Mouse (Mus musculus) forebrain, postnatal 0 days (tissue): ENCODE measurements around the gene Supt6. TPM values are rescaled to one million over a fixed set of nuclear protein-coding genes. Genes with fewer than 3 reads are reported as not detected.

Source experiments
- ATAC-seq: fragments of 200-750 bp; cut with Nextera tagmentation; 2 replicates; pipeline ENCODE4 v1.8.0; 2017; ENCODE audit warnings: mild to moderate bottlenecking, moderate library complexity
- DNase-seq: peaks from one replicate; pipeline ENCODE4 v3.0.0-alpha.2; 2015
- H3K27ac ChIP-seq: fragments of 300-500 bp; sonication (generic); 2 replicates; pipeline ENCODE4 v1.5.1; 2014; ENCODE audit warnings: low read depth, mild to moderate bottlenecking, antibody characterized with exemption, low read length, moderate library complexity, mixed read lengths
- H3K27me3 ChIP-seq: fragments of 300-500 bp; sonication (generic); 2 replicates; pipeline ENCODE4 v1.6.1; 2014; ENCODE audit warnings: mild to moderate bottlenecking, low read length, mixed read lengths; ENCODE audit not compliant: insufficient read depth
- H3K36me3 ChIP-seq: fragments of 300-500 bp; sonication (generic); 2 replicates; pipeline ENCODE4 v1.6.1; 2014; ENCODE audit warnings: mild to moderate bottlenecking, moderate library complexity; ENCODE audit not compliant: insufficient read depth
- H3K4me1 ChIP-seq: fragments of 300-500 bp; sonication (generic); 2 replicates; pipeline ENCODE4 v1.6.1; 2014; ENCODE audit warnings: antibody characterized with exemption; ENCODE audit not compliant: insufficient read depth
- H3K4me2 ChIP-seq: fragments of 300-500 bp; sonication (generic); 2 replicates; pipeline ENCODE4 v1.6.1; 2014; ENCODE audit warnings: low read depth, mild to moderate bottlenecking, moderate library complexity
- H3K4me3 ChIP-seq: fragments of 300-500 bp; sonication (generic); 2 replicates; pipeline ENCODE4 v1.5.1; 2014; ENCODE audit warnings: low read depth, low read length, mixed read lengths
- H3K9ac ChIP-seq: fragments of 300-500 bp; sonication (generic); 2 replicates; pipeline ENCODE4 v1.6.1; 2014; ENCODE audit warnings: mild to moderate bottlenecking
- H3K9me3 ChIP-seq: fragments of 300-500 bp; sonication (generic); 2 replicates; pipeline ENCODE4 v1.6.1; 2016; ENCODE audit warnings: low read length
- CTCF ChIP-seq: sonication (generic); IDR thresholded peaks from 2 replicates; pipeline ENCODE4 v1.5.1; 2016; ENCODE audit warnings: antibody characterized with exemption, control low read depth, low read depth
- WGBS: fragments of 180-500 bp; shearing (Covaris S2); extraction: QIAGEN DNeasy Blood & Tissue Kit; methylation state at CpG from one replicate; pipeline ENCODE4 v1.1.7; 2014; 5-methylcytosine and 5-hydroxymethylcytosine counted together
- polyA plus RNA-seq: library from polyadenylated mRNA; unstranded; fragments of >200 nt; fragmentation: Nextera tagmentation; extraction: Ambion mirVana; gene quantifications from 2 replicates; pipeline ENCODE4 v1.2.1, GENCODE M21; 2015
- total RNA-seq: library from RNA; depleted of rRNA; stranded (reverse); fragments of >200 nt; gene quantifications from 2 replicates; pipeline ENCODE4 v1.2.3, GENCODE M21; 2014

The Supt6 gene
- total and polyA plus RNA-seq, 2 experiments from 2014 or later, result 21.6 to 44.1 TPM

GRCm38 (mm10) chr11:78172034-78172747 lies 73.6 kb downstream of the Supt6 start:
- no peak for DNase-seq
- ATAC-seq, result peak; percentile 22; the same call in 1 of the 2 replicates
- H3K9me3 ChIP-seq, result no peaks in the 10 kb centered on the region
- no peaks in the 10 kb centered on the region for H3K36me3 ChIP-seq
- H3K4me2 ChIP-seq, result no peak overlapping the region
- H3K27ac ChIP-seq, result no peak overlapping the region
- 83% methylated on average over 16 of the region's 16 CpGs for WGBS
- no peak overlapping the region for H3K4me3 ChIP-seq
- no peak overlapping the region for H3K9ac ChIP-seq
- H3K27me3 ChIP-seq, result no peaks in the 10 kb centered on the region
- peak; percentile 49 for TF ChIP-seq CTCF
- H3K4me1 ChIP-seq, result peaks cover 5% of the 10 kb centered on the region; the same call in 1 of the 2 replicates

GRCm38 (mm10) chr11:78171328-78171727 lies 74.5 kb downstream of the Supt6 start:
- no peak for DNase-seq
- Histone ChIP-seq H3K9me3 (no peaks in the 10 kb centered on the region), H3K4me2 (no peak overlapping the region), H3K4me3 (no peak overlapping the region), H3K27me3 (no peaks in the 10 kb centered on the region), H3K36me3 (no peaks in the 10 kb centered on the region), H3K9ac (no peak overlapping the region), H3K27ac (no peak overlapping the region), H3K4me1 (no peaks in the 10 kb centered on the region; the same call in 1 of the 2 replicates)
- peak; percentile 20 for TF ChIP-seq CTCF
- no peak for ATAC-seq
- 72% methylated on average over 4 of the region's 4 CpGs for WGBS

- Histone ChIP-seq H3K9me3 (no peaks in the 10 kb centered on the region), H3K27ac (no peak overlapping the region), H3K27me3 (no peaks in the 10 kb centered on the region), H3K4me2 (no peak overlapping the region), H3K4me1 (peaks cover 6% of the 10 kb centered on the region), H3K4me3 (no peak overlapping the region), H3K9ac (no peak overlapping the region), H3K36me3 (no peaks in the 10 kb centered on the region)
- TF ChIP-seq CTCF, result no peak
- DNase-seq (no peak), ATAC-seq (no peak)
- WGBS, result 95% methylated on average over 15 of the region's 15 CpGs
Measured at GRCm38 (mm10) chr11:78170306-78170705, 75.5 kb downstream of the Supt6 start.

- H3K4me3 ChIP-seq, result no peak overlapping the region
- no peak for TF ChIP-seq CTCF
- no peak overlapping the region for H3K27ac ChIP-seq
- ATAC-seq, result no peak
- no peaks in the 10 kb centered on the region for H3K9me3 ChIP-seq
- H3K4me1 ChIP-seq, result peaks cover 6% of the 10 kb centered on the region
- 61% methylated on average over 19 of the region's 19 CpGs for WGBS
- H3K36me3 ChIP-seq, result no peaks in the 10 kb centered on the region
- H3K27me3 ChIP-seq, result no peaks in the 10 kb centered on the region
- H3K9ac ChIP-seq, result no peak overlapping the region
- no peak for DNase-seq
- H3K4me2 ChIP-seq, result no peak overlapping the region
Measured at GRCm38 (mm10) chr11:78168541-78169468, 77.0 kb downstream of the Supt6 start.

- no peaks in the 10 kb centered on the region for H3K9me3 ChIP-seq
- WGBS, result 89% methylated on average over 14 of the region's 14 CpGs
- no peak for ATAC-seq
Measured at GRCm38 (mm10) chr11:78167257-78167959, 78.4 kb downstream of the Supt6 start.

GRCm38 (mm10) chr11:78166640-78167039 lies 79.1 kb downstream of the Supt6 start:
- Histone ChIP-seq H3K4me3 (no peak overlapping the region), H3K36me3 (0 out of 2 replicates have a peak, but pooled peaks cover 4% of the 10 kb centered on the region), H3K9me3 (no peaks in the 10 kb centered on the region), H3K27ac (no peak overlapping the region), H3K4me1 (peaks cover 13% of the 10 kb centered on the region), H3K4me2 (no peak overlapping the region), H3K27me3 (no peaks in the 10 kb centered on the region), H3K9ac (no peak overlapping the region)
- no peak for DNase-seq
- no peak for ATAC-seq
- 83% methylated on average over 6 of the region's 6 CpGs for WGBS
- TF ChIP-seq CTCF, result no peak

More at GRCm38 (mm10) chr11:78167257-78167959, 78.4 kb downstream of the Supt6 start:
- Histone ChIP-seq H3K36me3 (no peaks in the 10 kb centered on the region), H3K4me3 (no peak overlapping the region), H3K9ac (no peak overlapping the region), H3K4me1 (peaks cover 13% of the 10 kb centered on the region), H3K4me2 (no peak overlapping the region), H3K27me3 (no peaks in the 10 kb centered on the region), H3K27ac (no peak overlapping the region)
- TF ChIP-seq CTCF, result no peak
- DNase-seq, result no peak
